Mouse (Mus musculus) midbrain, embryonic 14.5 days (tissue): ENCODE data around the gene Ifne. TPM values are rescaled to one million over a fixed set of nuclear protein-coding genes. Genes with fewer than 3 reads are reported as not detected.
"Not testable (repeated sequence)": the region's sequence is repeated elsewhere in the genome, so short reads cannot be mapped to it uniquely, and the experiment has no call there.

Experiments
- ATAC-seq: fragments of 200-750 bp; cut with Nextera tagmentation; 2 replicates; pipeline ENCODE4 v1.8.0; 2017; ENCODE audit warnings: moderate number of reproducible peaks, moderate library complexity; ENCODE audit not compliant: low FRiP score, low TSS enrichment
- DNase-seq: peaks from one replicate; pipeline ENCODE4 v3.0.0-alpha.2; 2015
- H3K27ac ChIP-seq: fragments of 300-500 bp; sonication (generic); replicated peaks from 2 replicates; pipeline ENCODE4 v1.5.1; 2014; ENCODE audit warnings: mild to moderate bottlenecking, low read depth, low read length, moderate library complexity
- H3K27me3 ChIP-seq: fragments of 300-500 bp; sonication (generic); 2 replicates; pipeline ENCODE4 v1.6.1; 2014; ENCODE audit warnings: low read length, control low read depth, mixed read lengths; ENCODE audit not compliant: control insufficient read depth, insufficient read depth
- H3K36me3 ChIP-seq: fragments of 300-500 bp; sonication (generic); 2 replicates; pipeline ENCODE4 v1.6.1; 2014; ENCODE audit warnings: low read length, control low read depth; ENCODE audit not compliant: control insufficient read depth, insufficient read depth
- H3K4me1 ChIP-seq: fragments of 300-500 bp; sonication (generic); 2 replicates; pipeline ENCODE4 v1.6.1; 2014; ENCODE audit warnings: mild to moderate bottlenecking, antibody characterized with exemption, low read length, control low read depth; ENCODE audit not compliant: control insufficient read depth, insufficient read depth
- H3K4me2 ChIP-seq: fragments of 300-500 bp; sonication (generic); 2 replicates; pipeline ENCODE4 v1.6.1; 2014; ENCODE audit warnings: mild to moderate bottlenecking, low read length, moderate library complexity
- H3K4me3 ChIP-seq: fragments of 300-500 bp; sonication (generic); replicated peaks from 2 replicates; pipeline ENCODE4 v1.5.1; 2014; ENCODE audit warnings: low read depth, low read length
- H3K9ac ChIP-seq: fragments of 300-500 bp; sonication (generic); replicated peaks from 2 replicates; pipeline ENCODE4 v1.6.1; 2014; ENCODE audit warnings: mild to moderate bottlenecking, low read length, moderate library complexity
- H3K9me3 ChIP-seq: fragments of 300-500 bp; sonication (generic); 2 replicates; pipeline ENCODE4 v1.6.1; 2016; ENCODE audit warnings: low read length, control low read depth, mixed read lengths; ENCODE audit not compliant: control insufficient read depth
- WGBS: fragments of 180-500 bp; shearing (Covaris S2); extraction: QIAGEN DNeasy Blood & Tissue Kit; methylation state at CpG from one replicate; pipeline ENCODE4 v1.1.7; 2014; 5-methylcytosine and 5-hydroxymethylcytosine counted together
- polyA plus RNA-seq: library from polyadenylated mRNA; unstranded; fragments of >200 nt; fragmentation: Nextera tagmentation; extraction: Ambion mirVana; gene quantifications from 2 replicates; pipeline ENCODE4 v1.2.1, GENCODE M21; 2014

Ifne gene
- polyA plus RNA-seq, 1 experiment from 2014 or later, result not detected

GRCm38 (mm10) chr4:88851026-88851763, 28.8 kb downstream of the Ifne start:
- no peaks in the 10 kb centered on the region for H3K36me3 ChIP-seq
- no peaks in the 10 kb centered on the region for H3K27me3 ChIP-seq
- ATAC-seq (no peak), DNase-seq (no peak)
- no peak overlapping the region for H3K4me2 ChIP-seq
- no peaks in the 10 kb centered on the region for H3K9me3 ChIP-seq
- no peak overlapping the region for H3K27ac ChIP-seq
- no peak overlapping the region for H3K4me3 ChIP-seq
- 14% methylated on average over 4 of the region's 4 CpGs for WGBS
- H3K9ac ChIP-seq, result no peak overlapping the region
- no peaks in the 10 kb centered on the region for H3K4me1 ChIP-seq

DNA sequence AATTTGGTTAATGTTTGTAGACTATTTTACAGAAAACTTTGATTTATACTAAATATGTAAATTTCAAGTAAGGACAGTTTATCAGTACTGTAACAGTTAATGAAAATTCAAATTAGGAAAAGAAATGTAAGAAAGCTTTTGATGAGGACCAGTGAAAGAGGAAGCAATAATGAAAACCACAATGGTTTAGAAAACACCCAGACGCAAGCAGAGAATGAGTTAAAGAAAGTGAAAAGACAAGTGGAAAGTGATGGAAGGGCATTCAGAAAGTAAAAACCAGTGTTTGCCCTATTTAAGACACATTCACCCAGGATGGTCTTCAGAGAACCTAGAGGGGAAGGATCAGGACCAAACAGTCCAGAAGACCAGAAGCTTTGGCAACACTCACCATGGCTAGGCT, 30.3 kb downstream of the Ifne start, which contains the start of gene Ifna1:
Ifna1 (plus strand) TSS at position 390 of the 400 bp plus-strand sequence.
- no peak for DNase-seq
- WGBS, result 87% methylated on average over 1 of the region's 1 CpGs
- no peaks in the 10 kb centered on the region for H3K36me3 ChIP-seq
- H3K9me3 ChIP-seq, result no peaks in the 10 kb centered on the region
- no peak for ATAC-seq
- H3K4me2 ChIP-seq, result no peak within 1 kb of the TSS
- no peaks in the 10 kb centered on the region for H3K4me1 ChIP-seq
- H3K27ac ChIP-seq, result no peak within 1 kb of the TSS
- no peak within 1 kb of the TSS for H3K9ac ChIP-seq
- no peak within 1 kb of the TSS for H3K4me3 ChIP-seq
- H3K27me3 ChIP-seq, result no peaks in the 10 kb centered on the region

GRCm38 (mm10) chr4:88845334-88845733, 34.7 kb downstream of the Ifne start:
- H3K9me3 ChIP-seq, result no peaks in the 10 kb centered on the region

GRCm38 (mm10) chr4:88841438-88841911, 38.5 kb downstream of the Ifne start, which contains the start of gene Ifna4:
TSS of gene Ifna4 (plus strand) at chr4:88841861.
- no peak for DNase-seq
- no peak within 1 kb of the TSS for H3K4me2 ChIP-seq
- ATAC-seq, result no peak
- H3K9me3 ChIP-seq, result no peaks in the 10 kb centered on the region
- H3K4me3 ChIP-seq, result no peak within 1 kb of the TSS
- H3K27ac ChIP-seq, result no peak within 1 kb of the TSS
- H3K4me1 ChIP-seq, result no peaks in the 10 kb centered on the region
- WGBS, result 34% methylated on average over 2 of the region's 2 CpGs
- no peak within 1 kb of the TSS for H3K9ac ChIP-seq
- no peaks in the 10 kb centered on the region for H3K36me3 ChIP-seq
- no peaks in the 10 kb centered on the region for H3K27me3 ChIP-seq

More at GRCm38 (mm10) chr4:88845334-88845733, 34.7 kb downstream of the Ifne start:
- Histone ChIP-seq H3K4me3 (no peak overlapping the region), H3K9ac (no peak overlapping the region), H3K27me3 (no peaks in the 10 kb centered on the region), H3K4me2 (no peak overlapping the region), H3K4me1 (no peaks in the 10 kb centered on the region), H3K27ac (no peak overlapping the region), H3K36me3 (no peaks in the 10 kb centered on the region)
- 70% methylated on average over 2 of the region's 2 CpGs for WGBS
- ATAC-seq (no peak), DNase-seq (no peak)

GRCm38 (mm10) chr4:88840058-88840457, 39.9 kb downstream of the Ifne start:
- no peaks in the 10 kb centered on the region for H3K27me3 ChIP-seq
- no peak overlapping the region for H3K4me2 ChIP-seq
- H3K9me3 ChIP-seq, result no peaks in the 10 kb centered on the region
- H3K9ac ChIP-seq, result no peak overlapping the region
- ATAC-seq, result no peak
- WGBS, result 86% methylated on average over 3 of the region's 3 CpGs
- no peaks in the 10 kb centered on the region for H3K4me1 ChIP-seq
- no peak overlapping the region for H3K27ac ChIP-seq
- H3K4me3 ChIP-seq, result no peak overlapping the region
- no peak for DNase-seq
- no peaks in the 10 kb centered on the region for H3K36me3 ChIP-seq

DNA sequence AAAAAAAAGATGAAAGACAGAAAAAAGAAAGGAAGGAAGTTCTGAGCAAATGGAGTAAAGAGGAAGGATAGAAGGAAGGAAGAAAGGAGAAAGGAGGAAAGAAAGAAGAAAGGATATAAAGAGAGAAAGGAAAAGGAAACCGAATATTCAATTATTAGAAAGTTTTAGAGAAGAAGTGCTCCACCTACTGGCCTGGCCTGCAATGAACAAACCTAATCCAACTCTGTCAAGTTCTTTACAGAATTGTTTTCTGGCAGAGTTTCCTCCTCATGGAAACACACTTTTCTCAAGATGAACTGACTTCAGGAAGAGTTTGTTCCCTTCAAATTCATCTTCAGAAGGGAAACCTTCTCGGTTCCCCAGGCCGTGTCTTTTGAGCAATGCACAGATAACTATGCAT, 41.2 kb downstream of the Ifne start:
- DNase-seq, result peak; percentile 62

DNA sequence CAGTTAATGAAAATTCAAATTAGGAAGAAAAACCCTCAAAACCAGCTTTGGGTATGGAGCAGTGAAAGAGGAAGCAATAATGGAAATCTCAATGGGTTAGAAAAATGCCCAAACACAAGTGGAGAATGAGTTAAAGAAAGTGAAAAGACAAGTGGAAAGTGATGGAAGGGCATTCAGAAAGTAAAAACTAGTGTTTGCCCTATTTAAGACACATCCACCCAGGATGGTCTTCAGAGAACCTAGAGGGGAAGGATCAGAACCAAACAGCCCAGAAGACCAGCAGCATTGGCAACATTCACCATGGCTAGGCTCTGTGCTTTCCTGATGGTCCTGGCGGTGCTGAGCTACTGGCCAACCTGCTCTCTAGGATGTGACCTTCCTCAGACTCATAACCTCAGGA, 44.8 kb downstream of the Ifne start, which contains the start of gene Ifna5:
Ifna5 (plus strand) TSS at position 301 of the 400 bp plus-strand sequence.
- not testable (repeated sequence) for H3K9me3 ChIP-seq, DNase-seq, H3K4me2 ChIP-seq, H3K4me1 ChIP-seq, H3K27ac ChIP-seq, H3K4me3 ChIP-seq, H3K27me3 ChIP-seq, H3K9ac ChIP-seq, ATAC-seq, H3K36me3 ChIP-seq
- WGBS, result 79% methylated on average over 1 of the region's 1 CpGs

More for the DNA sequence above, 41.2 kb downstream of the Ifne start:
- Histone ChIP-seq H3K4me1 (no peaks in the 10 kb centered on the region), H3K9ac (no peak overlapping the region), H3K4me2 (no peak overlapping the region), H3K9me3 (no peaks in the 10 kb centered on the region), H3K36me3 (no peaks in the 10 kb centered on the region), H3K27me3 (no peaks in the 10 kb centered on the region), H3K4me3 (no peak overlapping the region), H3K27ac (no peak overlapping the region)
- WGBS, result 55% methylated on average over 3 of the region's 3 CpGs
- no peak for ATAC-seq

DNA sequence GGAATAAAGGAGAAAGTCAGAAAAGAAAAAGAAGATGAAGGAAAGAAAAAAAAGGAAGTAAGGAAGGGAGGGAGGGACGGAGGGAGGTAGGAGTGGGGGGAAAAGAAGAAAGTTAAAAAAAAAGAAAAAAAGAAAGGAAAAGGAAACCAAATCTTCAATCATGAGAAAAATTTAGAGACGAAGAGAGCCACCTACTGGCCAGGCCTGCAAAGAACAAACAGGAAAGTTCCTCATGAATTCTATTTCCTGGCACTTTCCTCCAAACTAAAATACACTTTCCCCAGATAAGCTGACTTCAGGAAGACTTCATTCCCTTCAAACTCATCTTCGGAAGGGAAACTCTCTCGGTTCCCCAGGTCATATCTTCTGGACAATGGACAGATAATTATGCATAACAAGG, 49.5 kb downstream of the Ifne start:
- 26% methylated on average over 4 of the region's 4 CpGs for WGBS
- DNase-seq (peak; percentile 59), ATAC-seq (no peak)
- H3K36me3 ChIP-seq, result no peaks in the 10 kb centered on the region
- H3K4me1 ChIP-seq, result no peaks in the 10 kb centered on the region
- H3K4me3 ChIP-seq, result no peak overlapping the region
- no peaks in the 10 kb centered on the region for H3K9me3 ChIP-seq
- no peak overlapping the region for H3K27ac ChIP-seq
- H3K27me3 ChIP-seq, result no peaks in the 10 kb centered on the region
- H3K9ac ChIP-seq, result no peak overlapping the region
- H3K4me2 ChIP-seq, result no peak overlapping the region
